Mouse (Mus musculus): ENCODE measurements at regions not wholly inside any gene's neighbourhood (a gene's known extent, or its start where the extent isn't known, plus 50 kb on each side); places are given as distances from the start of the nearest gene placed in this dataset.

- in situ Hi-C loops (cut with MboI, MseI), result no loop called here
Measured at GRCm38 (mm10) chr10:42069751-42070150, 51.5 kb upstream of the Armc2 start.

GRCm38 (mm10) chr10:42068497-42068896 lies 50.3 kb upstream of the Armc2 start:
- in situ Hi-C loops (cut with MboI, MseI), result no loop called here
